Mouse (Mus musculus): ENCODE measurements around the gene Erlec1. TPM values are rescaled to one million over a fixed set of nuclear protein-coding genes. Genes with fewer than 3 reads are reported as not detected.

The Erlec1 gene
- 9.9 TPM in 2 replicates for polyA plus RNA-seq (2012; rRNA removed)

DNA sequence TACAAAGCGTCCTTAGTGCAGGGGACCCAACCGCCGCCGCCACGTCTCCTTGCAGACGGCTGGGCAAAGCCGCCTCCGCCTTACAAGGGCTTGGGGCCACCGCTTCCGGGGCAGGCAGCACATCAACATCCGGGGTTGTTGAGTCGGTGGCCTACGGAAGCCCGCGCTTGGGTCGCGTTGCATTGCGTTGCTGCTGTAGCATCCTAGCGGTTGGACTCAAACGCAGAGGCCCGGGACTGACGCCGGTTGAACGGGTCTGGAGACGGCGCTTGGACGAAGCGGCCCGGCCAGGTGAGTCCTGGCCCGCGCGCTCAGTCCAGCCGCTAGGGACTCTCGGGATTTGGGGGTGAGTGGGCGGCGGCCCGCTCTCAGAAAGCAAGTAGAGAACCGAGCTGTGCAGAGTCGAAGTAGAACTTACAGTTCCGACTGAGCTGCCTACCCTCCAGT is at the start of gene Erlec1:
Gene Erlec1 (minus strand): TSS at position 57 of the 447 bp plus-strand sequence.

DNA sequence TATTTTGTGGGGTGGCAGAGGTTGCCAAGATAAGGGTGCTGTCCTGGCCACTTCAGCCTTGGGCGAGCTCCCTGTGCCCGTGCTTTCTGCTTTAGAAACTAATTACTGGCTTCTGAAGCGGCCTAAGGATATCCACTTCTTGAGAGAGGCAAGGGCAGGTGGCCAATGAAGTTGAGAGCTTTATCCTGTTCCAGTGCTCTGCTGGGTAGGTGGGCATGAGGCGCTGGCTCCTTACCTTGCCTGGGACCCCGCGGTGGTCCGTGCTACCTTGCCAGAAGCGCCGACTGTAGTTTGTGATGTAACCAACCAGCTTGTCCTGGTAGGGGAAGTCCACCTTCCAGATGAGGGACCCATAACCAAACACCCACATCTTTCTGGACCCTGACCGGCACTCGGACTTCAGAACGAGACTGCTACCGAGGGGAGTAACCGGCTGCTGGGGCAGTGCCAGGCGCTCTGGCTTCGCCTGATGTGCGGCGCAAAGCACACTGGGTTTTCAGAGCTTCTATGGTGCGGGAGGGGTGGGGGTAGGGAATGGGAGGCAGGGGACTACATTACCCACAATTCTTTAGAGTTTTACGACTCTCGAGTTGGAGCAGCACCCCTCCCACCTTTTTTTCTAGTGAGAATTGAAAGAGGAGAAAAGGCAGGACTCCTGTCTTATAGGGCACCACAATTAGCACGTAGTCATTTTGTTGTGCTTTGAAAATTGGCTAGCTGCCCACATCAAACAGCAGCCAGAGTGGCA is 31.9 kb upstream of the Erlec1 start, which contains the start of gene Chac2:
Gene Chac2 (minus strand): TSS at position 474 of the 748 bp plus-strand sequence.

DNA sequence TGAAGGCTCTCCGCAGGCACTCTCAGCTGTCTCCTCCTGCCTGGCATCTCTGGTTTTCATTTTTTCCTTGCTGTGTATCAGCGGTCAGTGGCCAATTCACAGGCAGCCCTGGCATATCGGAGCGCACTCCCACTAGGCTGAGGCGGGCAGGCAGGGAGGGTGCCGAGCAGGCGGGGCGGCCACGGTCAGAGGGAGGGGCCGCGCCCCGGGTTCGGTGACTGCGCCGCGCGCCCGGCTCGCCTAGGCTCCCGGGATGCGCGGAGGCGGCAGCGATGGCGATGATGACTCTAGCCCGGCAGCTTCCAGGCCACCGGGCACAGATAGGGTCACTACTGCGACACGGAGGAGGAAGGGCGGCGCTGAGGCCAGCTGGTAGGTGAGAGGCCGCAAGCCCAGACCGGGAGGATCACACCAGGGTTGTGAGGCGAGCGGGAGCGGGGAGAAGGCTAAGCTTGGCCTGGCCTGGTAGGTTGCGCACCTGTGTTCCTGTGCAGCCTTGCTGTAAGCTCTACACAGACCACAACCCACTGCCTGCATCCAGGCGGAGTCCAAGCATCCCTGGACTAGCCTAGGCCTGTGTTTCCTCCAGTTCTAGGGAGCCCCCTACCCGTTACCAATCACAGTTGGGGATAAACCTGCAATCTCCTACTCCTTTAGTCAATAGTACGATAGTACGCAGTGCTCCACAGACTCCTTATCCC is 68.8 kb downstream of the Erlec1 start, which contains the start of the genes Gpr75 and Asb3:
Gene Gpr75 (plus strand): TSS at position 188 of the 701 bp plus-strand sequence.
Gene Asb3 (plus strand): TSS at position 246 of the 701 bp plus-strand sequence.

Other genes starting within 250 kb of the Erlec1 start
- gene Psme4, start 182.6 kb downstream of the Erlec1 start, polyA plus RNA-seq (2012; rRNA removed), result 14.4 and 17.8 TPM in 2 replicates
- gene Gpr75, start 69.0 kb downstream of the Erlec1 start, polyA plus RNA-seq (2012; rRNA removed), result 0.02 TPM in 2 replicates
- 4.1 and 4.7 TPM in 2 replicates for gene Asb3, start 68.9 kb downstream of the Erlec1 start, polyA plus RNA-seq (2012; rRNA removed)
- gene Chac2, start 32.0 kb upstream of the Erlec1 start, polyA plus RNA-seq (2012; rRNA removed), result 24.9 and 30.2 TPM in 2 replicates
- gene Gm17332, start 228.1 kb upstream of the Erlec1 start, polyA plus RNA-seq (2012; rRNA removed), result not detected in 2 replicates

Data from liver, embryonic 14 days (tissue).